Mouse (Mus musculus): ENCODE measurements around the gene Chchd6. TPM values are rescaled to one million over a fixed set of nuclear protein-coding genes. Genes with fewer than 3 reads are reported as not detected.

The Chchd6 gene
- 10 to 100 TPM; 30.0 to 51.0 (median 39.4) TPM for total RNA-seq (2022)

GRCm38 (mm10) chr6:89595018-89595776, at the start of gene Chchd6:
Gene Chchd6, minus strand, starts transcription at chr6:89595652.
- DNase-seq, result peak; percentile 93

- DNase-seq, result peak; percentile 93
Observed at GRCm38 (mm10) chr6:89644271-89645075, 49.0 kb upstream of the Chchd6 start.

- DNase-seq, result peak; percentile 91
Observed at GRCm38 (mm10) chr6:89643798-89644270, 48.4 kb upstream of the Chchd6 start, which contains the start of gene Txnrd3. Gene Txnrd3, plus strand, starts transcription at chr6:89643988.

GRCm38 (mm10) chr6:89639025-89639424, 43.6 kb upstream of the Chchd6 start:
- no peak for DNase-seq

- no peak for DNase-seq
Observed at GRCm38 (mm10) chr6:89637977-89638376, 42.5 kb upstream of the Chchd6 start.

GRCm38 (mm10) chr6:89634400-89634799, 38.9 kb upstream of the Chchd6 start:
- DNase-seq, result no peak

GRCm38 (mm10) chr6:89633115-89633514, 37.7 kb upstream of the Chchd6 start:
- DNase-seq, result no peak

- peak; percentile 67 for DNase-seq
Observed at GRCm38 (mm10) chr6:89631809-89632562, 36.5 kb upstream of the Chchd6 start.

GRCm38 (mm10) chr6:89628045-89628785, 32.8 kb upstream of the Chchd6 start:
- no peak for DNase-seq

- DNase-seq, result no peak
Observed at GRCm38 (mm10) chr6:89622647-89623046, 27.2 kb upstream of the Chchd6 start.

- no peak for DNase-seq
Observed at GRCm38 (mm10) chr6:89615373-89615755, 19.9 kb upstream of the Chchd6 start.

- DNase-seq, result no peak
Observed at GRCm38 (mm10) chr6:89614596-89615372, 19.3 kb upstream of the Chchd6 start.

GRCm38 (mm10) chr6:89614107-89614471, 18.6 kb upstream of the Chchd6 start:
- no peak for DNase-seq

- DNase-seq, result no peak
Observed at GRCm38 (mm10) chr6:89613336-89614106, 18.1 kb upstream of the Chchd6 start.

GRCm38 (mm10) chr6:89607999-89608398, 12.5 kb upstream of the Chchd6 start:
- DNase-seq, result no peak

GRCm38 (mm10) chr6:89606096-89606495, 10.6 kb upstream of the Chchd6 start:
- DNase-seq, result no peak

GRCm38 (mm10) chr6:89596510-89596909, 1.1 kb upstream of the Chchd6 start:
- no peak for DNase-seq

GRCm38 (mm10) chr6:89595777-89596146, 310 bp upstream of the Chchd6 start:
- no peak for DNase-seq

- DNase-seq, result no peak
Observed at GRCm38 (mm10) chr6:89592016-89592415, 3.4 kb downstream of the Chchd6 start.

GRCm38 (mm10) chr6:89591531-89591930, 3.9 kb downstream of the Chchd6 start:
- DNase-seq, result no peak
